Mouse (Mus musculus) CH12F3 (cell line): Measurements from ENCODE around the gene Angel1.

ENCODE experiments used
- in situ Hi-C: fragments of 300-500 bp; cut with MboI; formaldehyde crosslinking; loops from 2 replicates; pipeline ENCODE4 v1.14.3; 2020; ENCODE audit warnings: low sequenced_read_pairs

The Angel1 gene

DNA sequence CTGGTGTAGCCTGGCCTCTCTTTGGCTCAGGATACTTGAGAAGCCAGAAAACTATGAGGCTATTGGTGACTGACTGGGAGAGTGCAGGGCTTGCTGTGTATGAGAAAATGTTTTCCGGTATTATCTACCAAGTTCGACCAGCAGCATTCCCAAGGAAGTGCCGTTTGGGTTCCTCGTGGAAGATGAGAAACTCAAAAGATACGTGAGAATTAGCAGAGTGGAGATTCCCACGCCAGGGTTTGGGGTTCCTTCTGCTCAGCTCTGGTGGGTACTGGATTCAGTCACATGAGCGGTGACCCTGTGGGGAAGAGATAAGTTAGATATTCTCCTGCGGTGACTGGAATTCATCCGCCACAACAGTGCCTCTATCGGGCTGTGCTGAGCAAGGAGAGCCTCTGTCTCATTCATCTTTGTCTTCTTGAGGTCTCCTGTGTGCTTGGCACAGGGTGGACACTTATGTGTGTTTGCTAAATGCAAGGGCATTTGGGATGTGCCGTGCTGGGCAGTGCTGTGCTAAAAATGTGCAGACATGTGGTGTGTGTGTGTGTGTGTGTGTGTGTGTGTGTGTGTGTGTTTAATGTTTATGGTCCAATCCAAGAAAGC is 45.6 kb downstream of the Angel1 start:
- in situ Hi-C loops, result no loop called here

DNA sequence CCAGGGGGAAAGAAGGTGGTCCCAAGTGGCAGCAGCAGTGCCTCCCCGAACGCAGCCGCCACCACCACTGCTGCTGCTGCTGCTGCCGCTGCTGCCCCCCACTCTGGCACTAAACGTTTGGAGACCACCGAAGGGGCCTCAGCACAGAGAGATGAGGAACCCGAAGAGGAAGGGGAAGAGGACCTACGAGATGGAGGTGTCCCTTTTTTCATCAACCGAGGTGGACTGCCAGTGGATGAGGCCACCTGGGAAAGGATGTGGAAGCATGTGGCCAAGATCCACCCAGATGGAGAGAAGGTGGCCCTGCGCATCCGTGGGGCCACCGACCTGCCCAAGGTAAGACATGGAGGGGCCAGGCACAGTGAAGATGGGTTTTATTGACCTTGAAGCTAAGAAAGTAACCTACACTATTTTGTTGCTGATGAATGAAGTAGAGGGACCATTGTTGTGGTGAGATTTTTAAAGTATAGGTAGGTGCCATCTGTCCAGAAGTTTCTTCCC is 46.2 kb downstream of the Angel1 start:
- in situ Hi-C loops, result no loop called here

DNA sequence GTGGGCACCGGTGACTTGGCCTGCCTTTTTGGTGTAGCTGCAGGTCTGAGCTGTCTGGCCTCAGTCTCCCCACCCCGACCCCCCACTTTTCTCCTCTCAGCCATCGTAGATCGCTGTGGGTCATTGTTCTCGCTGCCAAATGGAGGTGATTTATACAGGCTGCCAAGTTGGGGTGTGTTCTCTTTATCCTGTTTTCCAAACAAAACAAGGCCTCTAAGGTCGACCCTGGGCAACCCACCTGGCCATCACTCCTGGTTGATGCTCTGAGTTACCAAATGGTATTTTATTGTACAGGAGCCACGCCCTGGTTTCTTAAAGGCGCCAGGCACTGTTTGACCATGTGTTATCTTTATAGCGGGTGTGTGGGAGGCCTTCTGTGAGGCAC is 46.7 kb downstream of the Angel1 start:
- in situ Hi-C loops, result no loop called here

DNA sequence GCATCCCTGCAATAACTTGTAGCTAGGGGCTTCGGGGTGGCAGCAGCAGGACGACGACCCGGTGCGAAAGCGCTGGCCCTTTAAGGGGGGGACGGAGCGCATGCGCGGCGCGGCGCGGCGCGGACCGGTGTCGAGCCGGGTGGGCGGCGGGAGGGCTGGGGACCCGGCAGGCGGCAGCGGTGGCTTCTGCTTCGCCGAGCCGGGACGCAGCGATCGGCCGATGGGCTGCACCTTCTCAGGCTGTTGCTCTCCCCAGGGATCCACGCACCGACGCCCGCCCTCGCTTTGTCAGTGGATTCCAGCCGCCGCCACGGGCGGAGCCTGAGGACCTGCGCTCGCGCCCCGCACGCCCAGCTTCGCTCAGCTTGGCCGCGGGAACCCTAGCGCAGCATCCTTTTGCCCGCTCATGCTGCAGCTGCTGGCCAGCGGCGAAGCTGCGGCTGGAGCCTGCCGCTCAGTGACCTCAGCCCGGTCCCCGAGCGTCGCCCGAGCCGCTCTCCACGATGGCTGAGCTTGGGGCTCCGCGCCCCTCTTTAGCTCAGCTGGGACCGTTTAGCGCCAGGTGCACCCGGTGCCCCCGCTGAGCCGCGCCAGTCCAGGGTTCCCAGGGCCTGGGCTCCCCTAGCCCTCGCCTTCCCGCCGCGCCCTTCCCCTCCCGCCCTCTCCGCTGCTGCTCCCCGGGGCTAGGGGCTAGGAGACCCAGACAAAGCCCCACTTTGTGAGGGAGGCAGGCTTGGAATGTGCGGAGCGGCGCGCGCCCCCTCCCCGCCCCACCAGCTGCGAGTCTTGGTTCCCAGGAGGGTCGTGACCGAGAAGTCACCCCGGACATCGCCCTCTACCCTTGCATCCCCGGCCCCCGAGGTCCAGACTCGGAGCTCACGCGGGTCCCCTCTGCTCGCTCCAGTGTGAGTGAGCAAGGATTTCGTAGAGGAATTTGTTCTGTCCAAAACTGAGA is 47.4 kb downstream of the Angel1 start, which contains the start of gene Vash1:
Gene Vash1 (plus strand): TSS at position 110 of the 955 bp plus-strand sequence.
- in situ Hi-C loops, result no loop called here

DNA sequence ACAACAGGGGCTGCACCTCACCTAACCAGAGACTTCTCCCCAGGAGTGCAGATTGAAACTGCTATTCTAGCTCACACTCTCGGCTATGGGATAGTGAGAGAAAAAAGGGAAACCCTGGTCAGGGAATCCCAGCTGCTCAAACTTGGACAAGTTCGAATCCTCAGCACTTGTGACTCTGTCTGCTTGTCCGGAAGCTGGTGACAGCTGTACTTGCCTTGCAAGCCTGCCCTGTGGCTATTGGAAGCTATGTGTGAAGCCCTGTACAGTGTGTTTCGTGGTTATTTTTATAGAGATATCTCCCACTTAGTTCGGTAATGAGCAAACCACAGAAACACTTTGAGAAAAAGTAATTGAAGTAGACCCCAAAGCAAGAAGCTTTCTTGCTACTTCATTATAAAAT is 53.8 kb downstream of the Angel1 start:
- in situ Hi-C loops, result no loop called here

DNA sequence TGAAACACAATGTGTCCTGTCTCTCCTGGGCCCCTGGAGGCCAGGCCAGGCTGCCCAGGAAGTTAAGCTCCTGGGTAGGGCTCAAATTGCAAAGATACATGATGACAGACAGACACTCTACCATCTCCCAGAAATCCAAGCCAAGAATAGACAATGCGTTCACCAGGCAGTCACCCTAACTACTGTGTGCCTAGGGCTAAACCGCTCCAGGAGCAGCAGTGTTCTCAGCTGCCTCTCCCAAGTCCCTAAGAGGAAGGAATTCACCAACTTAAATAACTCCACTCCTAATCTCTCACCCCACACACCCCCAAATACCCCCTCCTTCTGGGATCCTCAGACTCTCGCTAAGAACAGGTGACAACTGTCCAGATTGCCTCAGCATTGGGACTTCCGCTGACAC is 54.2 kb downstream of the Angel1 start:
- in situ Hi-C loops, result no loop called here

DNA sequence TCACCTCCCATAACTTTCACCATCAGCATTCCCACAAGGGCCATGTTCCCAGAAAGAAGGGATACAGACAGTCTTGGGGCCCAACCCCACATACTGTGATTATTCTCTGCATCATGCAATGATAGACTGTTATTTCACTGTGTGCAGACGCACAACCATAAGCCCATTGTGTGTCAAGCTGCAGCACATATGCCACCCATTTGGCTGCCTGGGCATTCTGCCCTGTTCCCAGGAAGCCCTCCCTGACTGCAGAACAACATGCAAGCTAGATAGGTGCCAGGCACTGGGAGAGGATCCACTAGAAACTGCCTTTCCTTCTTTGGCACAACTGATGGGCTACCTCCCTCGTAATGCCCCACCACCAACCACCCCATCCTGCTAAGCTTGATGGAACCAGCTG is 57.9 kb downstream of the Angel1 start:
- in situ Hi-C loops, result no loop called here

DNA sequence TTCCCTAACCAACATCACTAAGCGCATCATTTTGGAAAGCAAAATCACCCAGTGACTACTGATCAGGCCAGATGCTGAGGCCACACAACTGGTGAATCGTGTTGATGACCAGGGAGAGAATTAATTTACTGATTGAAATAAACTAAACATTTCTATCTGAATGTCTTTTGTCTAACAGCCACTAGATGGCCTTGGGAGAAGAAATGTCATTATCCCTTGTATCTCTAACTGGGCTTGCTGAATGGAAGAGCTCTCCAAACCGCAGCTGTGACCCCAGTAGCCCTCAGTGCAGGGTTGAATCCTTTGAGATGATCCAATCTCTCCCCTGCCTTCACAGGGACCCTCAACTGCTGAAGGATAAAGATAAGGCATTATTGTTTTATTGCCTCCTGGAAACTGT is 60.6 kb downstream of the Angel1 start:
- in situ Hi-C loops, result no loop called here

DNA sequence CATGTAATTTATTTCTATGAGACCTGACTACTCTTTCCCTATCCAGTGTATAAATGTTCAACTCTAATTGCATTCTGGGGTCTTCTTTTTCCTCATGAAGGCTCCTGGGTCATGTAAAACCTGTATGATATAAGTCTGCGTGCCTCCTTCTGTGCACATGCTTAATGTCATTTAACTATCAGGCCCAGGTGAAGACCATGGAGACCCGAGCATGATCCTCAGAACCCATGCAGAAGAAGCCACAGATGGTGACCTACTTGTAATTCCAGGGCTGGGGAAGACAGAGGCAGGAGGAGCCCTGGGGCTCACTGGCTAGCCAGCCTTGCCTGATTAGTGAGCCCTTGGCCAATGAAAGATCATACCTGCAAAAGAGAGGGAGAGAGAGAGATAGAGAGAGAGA is 65.8 kb downstream of the Angel1 start:
- in situ Hi-C loops, result no loop called here

DNA sequence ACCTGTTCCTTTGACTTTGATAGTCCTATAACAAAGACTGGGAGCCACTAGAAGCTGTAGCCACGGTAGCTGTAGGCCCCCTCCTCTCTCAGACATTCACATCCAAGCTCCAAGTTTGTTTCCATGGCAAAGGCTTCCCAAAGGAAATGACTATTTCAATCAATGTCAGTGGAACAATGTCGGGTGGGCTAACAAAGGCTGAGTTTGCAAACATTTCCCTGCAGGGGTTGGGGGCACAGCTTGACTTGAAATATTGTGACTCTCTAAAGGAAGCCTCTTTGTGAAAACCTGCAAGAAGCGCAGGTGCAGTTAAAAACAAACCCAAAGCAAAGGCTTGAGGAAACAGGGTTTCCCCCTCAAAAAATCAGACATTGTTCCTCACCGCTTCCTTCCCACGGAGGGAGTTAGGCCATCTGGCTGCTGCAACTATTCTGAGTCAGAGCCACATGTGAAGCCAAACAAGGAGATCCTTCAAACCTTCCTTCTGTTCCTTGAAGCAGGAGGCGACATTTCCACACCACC is 66.8 kb downstream of the Angel1 start:
- in situ Hi-C loops, result no loop called here

DNA sequence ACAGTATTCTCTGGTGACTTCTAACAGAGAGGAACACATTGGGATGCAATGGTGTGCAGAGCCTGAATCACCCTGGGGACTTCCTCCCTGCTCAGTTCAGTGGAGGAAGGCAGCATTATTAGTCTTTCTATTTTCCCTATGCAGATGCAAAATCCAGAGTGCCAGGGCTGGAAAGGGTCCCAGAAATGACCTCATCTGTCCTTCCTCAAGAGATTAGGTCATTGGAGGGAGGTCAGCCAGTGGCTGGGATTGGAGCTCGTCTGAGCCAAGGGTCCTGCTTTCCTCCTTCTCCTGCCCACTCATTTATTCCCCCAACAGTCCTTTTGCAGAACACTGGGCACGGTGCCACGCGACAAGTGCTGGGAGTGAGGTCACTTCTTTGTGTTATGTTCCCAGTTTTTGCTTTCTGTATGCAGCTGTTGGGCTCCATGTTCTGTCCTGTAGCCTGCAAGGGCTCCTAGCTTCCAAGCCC is 73.7 kb downstream of the Angel1 start:
- in situ Hi-C loops, result no loop called here

DNA sequence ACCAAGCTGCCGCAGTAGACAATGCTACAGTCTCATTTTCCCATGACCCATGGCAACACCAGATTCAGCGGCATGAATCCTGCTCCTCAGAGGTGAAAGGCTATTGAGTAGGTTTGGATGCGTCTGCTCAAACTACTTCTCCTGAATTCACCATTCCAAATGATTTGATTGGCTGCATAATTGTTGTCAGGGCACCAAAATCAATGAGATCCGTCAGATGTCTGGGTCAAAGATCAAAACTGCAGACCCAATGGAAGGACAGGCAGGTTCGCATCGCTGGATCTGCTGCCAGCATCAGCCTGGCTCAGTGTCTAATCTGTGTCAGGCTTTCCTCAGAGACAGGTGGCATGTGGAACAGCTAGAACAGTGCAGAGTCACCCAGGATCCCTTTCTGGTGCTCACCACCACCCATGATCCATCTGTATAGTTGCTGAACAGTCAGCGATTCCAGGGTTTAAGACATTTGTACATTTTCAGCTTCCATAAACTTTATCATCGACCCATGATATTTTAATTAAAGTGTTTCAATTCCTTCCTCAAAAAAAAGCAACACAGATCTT is 74.9 kb downstream of the Angel1 start:
- in situ Hi-C loops, result no loop called here
